23 mouse cellular contexts compared by ENCODE assay signal in the genomic region with DNA sequence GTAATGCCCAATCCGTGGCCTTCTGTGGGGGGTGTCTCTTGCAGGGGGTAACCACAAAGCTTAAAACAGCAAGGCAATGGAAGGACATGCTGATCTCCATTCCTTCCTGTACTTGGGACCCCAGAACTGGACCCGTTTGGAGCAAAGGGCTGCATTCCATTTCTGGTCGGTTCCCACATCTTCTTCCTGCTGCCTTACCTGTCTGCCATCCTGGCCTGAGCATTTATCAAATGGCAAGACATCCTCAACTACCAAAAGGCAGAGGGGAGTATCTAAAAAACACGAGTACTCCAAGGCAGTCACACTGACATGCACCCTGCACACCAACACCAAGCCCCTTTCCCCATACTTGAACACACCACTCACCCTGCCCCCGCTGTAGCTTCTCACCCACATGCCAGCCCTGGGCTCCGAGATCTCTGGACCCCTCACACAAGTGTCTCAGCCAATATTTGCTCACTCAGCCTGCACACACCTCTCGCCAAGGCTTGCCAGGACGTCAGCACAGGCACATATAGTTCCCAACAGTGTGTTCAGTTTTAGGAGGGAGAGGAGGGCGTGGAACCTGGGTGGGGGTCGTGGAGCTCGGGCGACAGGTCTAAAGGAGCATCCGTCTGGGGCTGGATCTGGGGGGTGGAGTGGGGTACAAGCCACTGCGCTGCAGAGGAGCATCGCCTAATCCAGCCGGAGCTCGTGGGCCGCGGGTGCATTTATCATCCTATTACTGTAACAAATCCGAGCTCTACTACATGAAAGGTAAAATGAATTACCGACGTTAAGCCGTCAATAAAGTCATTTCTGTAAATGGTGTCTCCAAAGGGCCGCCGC. TPM values are rescaled to one million over a fixed set of nuclear protein-coding genes. Genes with fewer than 3 reads are reported as not detected.
A peak's percentile ranks its signal among the peaks of the same experiment; 100 is the strongest.
DNase-seq lines count a peak whose midpoint lies in the region; ATAC-seq lines count a peak whose summit lies in the region.
"Had no signal": no experiment of that assay in that cellular context is flagged by ENCODE, and none has a peak within 500 bp of the region (broad histone marks: within the 10 kb centered on the region; RNA-seq: fewer than 3 reads in every experiment).

No protein-coding gene starts in this region.

- WGBS in embryonic facial prominence, embryonic 10.5 days: under 1% methylated on average over 25 of the region's 25 CpGs
- WGBS in hindbrain, embryonic 16.5 days: 2% methylated on average over 25 of the region's 25 CpGs
- 2% methylated on average over 25 of the region's 25 CpGs for WGBS in midbrain, embryonic 14.5 days
- 2% methylated on average over 25 of the region's 25 CpGs for whole genome bisulfite sequencing in heart, embryonic 12.5 days

- H3K36me3 ChIP-seq in embryonic facial prominence, embryonic 10.5 days (replicated peaks): no peaks in the 10 kb centered on the region
- H3K36me3 ChIP-seq in hindbrain, embryonic 16.5 days (ENCODE audit: control insufficient read depth, insufficient read depth, low read length): no peaks in the 10 kb centered on the region
- no peaks in the 10 kb centered on the region for H3K36me3 ChIP-seq in midbrain, embryonic 14.5 days (ENCODE audit: control insufficient read depth, insufficient read depth, low read length)
- H3K36me3 ChIP-seq in heart, embryonic 12.5 days: no peaks in the 10 kb centered on the region
- H3K36me3 ChIP-seq: heart, embryonic 15.5 days; liver, embryonic 13.5 days; lung, embryonic 15.5 days had no signal

- no peaks in the 10 kb centered on the region for H3K9me3 ChIP-seq in embryonic facial prominence, embryonic 10.5 days
- H3K9me3 ChIP-seq in hindbrain, embryonic 16.5 days (ENCODE audit: control insufficient read depth, low read length): 0 out of 2 replicates have a peak, but pooled peaks cover 2% of the 10 kb centered on the region
- H3K9me3 ChIP-seq in midbrain, embryonic 14.5 days (ENCODE audit: control insufficient read depth, low read length): no peaks in the 10 kb centered on the region
- H3K9me3 ChIP-seq in heart, embryonic 12.5 days (replicated peaks): no peaks in the 10 kb centered on the region
- H3K9me3 ChIP-seq: heart, embryonic 15.5 days; liver, embryonic 13.5 days; lung, embryonic 15.5 days had no signal

- H3K4me3 ChIP-seq in embryonic facial prominence, embryonic 10.5 days: no peak overlapping the region
- H3K4me3 ChIP-seq in hindbrain, embryonic 16.5 days (ENCODE audit: low read length): peak overlapping the region; percentile 16; the same call in 1 of the 2 replicates
- H3K4me3 ChIP-seq in midbrain, embryonic 14.5 days (replicated peaks; ENCODE audit: low read depth, low read length): peak overlapping the region; percentile 59
- no peak overlapping the region for H3K4me3 ChIP-seq in heart, embryonic 12.5 days
- H3K4me3 ChIP-seq: heart, embryonic 15.5 days; liver, embryonic 13.5 days; lung, embryonic 15.5 days; myocyte had no signal

- peaks cover 27% of the 10 kb centered on the region for H3K4me1 ChIP-seq in embryonic facial prominence, embryonic 10.5 days
- peaks cover 13% of the 10 kb centered on the region for H3K4me1 ChIP-seq in hindbrain, embryonic 16.5 days (ENCODE audit: control insufficient read depth, insufficient read depth, low read depth, low read length)
- no peaks in the 10 kb centered on the region for H3K4me1 ChIP-seq in midbrain, embryonic 14.5 days (ENCODE audit: control insufficient read depth, insufficient read depth, low read length)
- H3K4me1 ChIP-seq in heart, embryonic 12.5 days (replicated peaks): peaks cover 17% of the 10 kb centered on the region

- no peak overlapping the region for H3K27ac ChIP-seq in embryonic facial prominence, embryonic 10.5 days (replicated peaks)
- 0 out of 2 replicates have a peak overlapping the region, but pooled peaks have one; percentile 20 for H3K27ac ChIP-seq in hindbrain, embryonic 16.5 days (ENCODE audit: low read depth, low read length)
- H3K27ac ChIP-seq in midbrain, embryonic 14.5 days (replicated peaks; ENCODE audit: low read depth, low read length): peak overlapping the region; percentile 78
- no peak overlapping the region for H3K27ac ChIP-seq in heart, embryonic 12.5 days (ENCODE audit: poor library complexity, severe bottlenecking)
- H3K27ac ChIP-seq: heart, embryonic 15.5 days; liver, embryonic 13.5 days; lung, embryonic 15.5 days had no signal

- peak; percentile 36 for DNase-seq in embryo, embryonic 10.5 days (ENCODE audit: low spot score)
- DNase-seq in embryonic facial prominence, embryonic 10.5 days (ENCODE audit: low spot score): peak; percentile 54
- peak; percentile 57 for DNase-seq in midbrain, embryonic 14.5 days
- no peak for DNase-seq in layer of hippocampus, postnatal 36 days
- DNase-seq in layer of hippocampus, adult 9-11 months: no peak
- no peak for DNase-seq in B cell, adult 2 months
- DNase-seq: cerebellum, adult 9-10 months; heart, adult 18-20 months; kidney, adult 2 months; kidney, postnatal 14 days; liver, embryonic 13.5 days; thymus, postnatal 4 days had no signal

- no peak overlapping the region for H3K9ac ChIP-seq in hindbrain, embryonic 16.5 days (ENCODE audit: low read depth, low read length)
- peak overlapping the region; percentile 42 for H3K9ac ChIP-seq in midbrain, embryonic 14.5 days (replicated peaks; ENCODE audit: low read length)
- H3K9ac ChIP-seq in heart, embryonic 12.5 days: no peak overlapping the region
- H3K9ac ChIP-seq: heart, embryonic 15.5 days; liver, embryonic 13.5 days; lung, embryonic 15.5 days had no signal

- peaks cover 100% of the 10 kb centered on the region for H3K27me3 ChIP-seq in embryonic facial prominence, embryonic 10.5 days (replicated peaks; ENCODE audit: low read depth, poor library complexity, severe bottlenecking)
- peaks cover 28% of the 10 kb centered on the region for H3K27me3 ChIP-seq in hindbrain, embryonic 16.5 days (replicated peaks; ENCODE audit: control insufficient read depth, insufficient read depth, low read length)
- peaks cover 65% of the 10 kb centered on the region for H3K27me3 ChIP-seq in midbrain, embryonic 14.5 days (ENCODE audit: control insufficient read depth, insufficient read depth, low read length)
- peaks cover 94% of the 10 kb centered on the region for H3K27me3 ChIP-seq in heart, embryonic 12.5 days (replicated peaks)

- H3K4me2 ChIP-seq in hindbrain, embryonic 16.5 days (ENCODE audit: low read length): peak overlapping the region; percentile 27
- H3K4me2 ChIP-seq in midbrain, embryonic 14.5 days (ENCODE audit: low read length): peak overlapping the region; percentile 75
- H3K4me2 ChIP-seq in heart, embryonic 12.5 days: no peak overlapping the region
- H3K4me2 ChIP-seq: heart, embryonic 15.5 days; liver, embryonic 13.5 days; lung, embryonic 15.5 days had no signal

- 0 out of 2 replicates have a peak, but pooled peaks have one; percentile 13 for ATAC-seq in hindbrain, embryonic 16.5 days
- no peak for ATAC-seq in midbrain, embryonic 14.5 days (ENCODE audit: low FRiP score, low TSS enrichment)
- no peak for ATAC-seq in heart, embryonic 12.5 days (ENCODE audit: insufficient number of reproducible peaks, low FRiP score)
- ATAC-seq: CD4-positive, CD25-positive, alpha-beta regulatory T cell, adult 4 months; forebrain, embryonic 16.5 days had no signal

RNA-seq across cellular contexts. Expression of a gene that starts 2.7 kb away (rescaled TPM):
- polyA plus RNA-seq in embryonic facial prominence, embryonic 10.5 days (2016; fragmentation: Nextera tagmentation; extraction: Ambion mirVana): 0.30 and 0.47 TPM in 2 replicates
- polyA plus RNA-seq in hindbrain, embryonic 16.5 days (2015; fragmentation: Nextera tagmentation; extraction: Ambion mirVana): 3.1 and 4.0 TPM in 2 replicates
- 16.8 and 18.3 TPM in 2 replicates for polyA plus RNA-seq in midbrain, embryonic 14.5 days (2014; fragmentation: Nextera tagmentation; extraction: Ambion mirVana)
- not detected for total RNA-seq in layer of hippocampus, postnatal 36 days (2021)
- 0.06 TPM in 1 of 2 replicates, not detected in the other for polyA plus RNA-seq in heart, embryonic 12.5 days (2016; fragmentation: Nextera tagmentation; extraction: Ambion mirVana)
- total RNA-seq: heart, adult 18-20 months; left cerebral cortex, postnatal 25 days; megakaryocyte, adult 5-6 weeks; MEL had no signal
- polyA plus RNA-seq: CD4-positive, CD25-positive, alpha-beta regulatory T cell, adult 4 months; cortical plate, adult 2 months; forebrain, embryonic 16.5 days; heart, embryonic 15.5 days; liver, embryonic 13.5 days; lung, embryonic 15.5 days had no signal

Comparison
In these comparisons a context has a peak if more than half of its experiments do, and no peak if none do; other contexts are left out.
1. DNase-seq: peak in embryo, embryonic 10.5 days (single experiment), embryonic facial prominence, embryonic 10.5 days (single experiment) and midbrain, embryonic 14.5 days (single experiment); none in layer of hippocampus, postnatal 36 days (0 of 2), layer of hippocampus, adult 9-11 months (single experiment) and B cell, adult 2 months (0 of 2).
2. H3K27ac ChIP-seq: peak in hindbrain, embryonic 16.5 days (single experiment) and midbrain, embryonic 14.5 days (single experiment); none in embryonic facial prominence, embryonic 10.5 days (single experiment) and heart, embryonic 12.5 days (single experiment).
3. H3K4me3 ChIP-seq: peak in hindbrain, embryonic 16.5 days (single experiment) and midbrain, embryonic 14.5 days (single experiment); none in embryonic facial prominence, embryonic 10.5 days (single experiment) and heart, embryonic 12.5 days (single experiment).